Mouse (Mus musculus) ES-E14 (cell line): ENCODE results near the gene Celsr1. TPM values are rescaled to one million over a fixed set of nuclear protein-coding genes. Genes with fewer than 3 reads are reported as not detected.

Experiments
- DNase-seq: peaks from one replicate; pipeline ENCODE4 v3.0.0-alpha.2; 2013; ENCODE audit warnings: low read depth, low spot score
- H3K27ac ChIP-seq: 2 replicates; pipeline ENCODE4 v1.5.1; 2012; ENCODE audit warnings: low read depth, mild to moderate bottlenecking, low read length, moderate library complexity, mixed read lengths; ENCODE audit not compliant: poor library complexity, insufficient read depth, severe bottlenecking
- H3K36me3 ChIP-seq: 2 replicates; pipeline ENCODE4 v1.6.1; 2012; ENCODE audit warnings: mild to moderate bottlenecking, low read length, moderate library complexity, mixed read lengths; ENCODE audit not compliant: control insufficient read depth, poor library complexity, insufficient read depth, severe bottlenecking
- H3K4me1 ChIP-seq, 2 experiments: fragments of 150-350 bp in 1 of 2; sonication (generic) in 1 of 2; 2 replicates each; pipeline ENCODE4 v1.6.1; 2012; ENCODE audit warnings: low read length in 2 of 2, mild to moderate bottlenecking in 1 of 2, mixed read lengths in 1 of 2; ENCODE audit not compliant: control insufficient read depth in 2 of 2, insufficient read depth in 2 of 2, poor library complexity in 1 of 2
- H3K4me3 ChIP-seq, 2 experiments: fragments of 150-350 bp in 1 of 2; sonication (generic) in 1 of 2; 2 replicates each; pipeline ENCODE4 v1.5.1; 2012; ENCODE audit warnings: low read length in 2 of 2, low read depth in 1 of 2, mild to moderate bottlenecking in 1 of 2, mixed read lengths in 1 of 2; ENCODE audit not compliant: insufficient read depth in 1 of 2, poor library complexity in 1 of 2, severe bottlenecking in 1 of 2
- H3K9ac ChIP-seq: 2 replicates; pipeline ENCODE4 v1.6.1; 2012; ENCODE audit warnings: low read depth, mild to moderate bottlenecking, low read length, mixed read lengths; ENCODE audit not compliant: poor library complexity, insufficient read depth, severe bottlenecking
- H3K9me3 ChIP-seq: fragments of 150-350 bp; sonication (generic); 2 replicates; pipeline ENCODE4 v1.6.1; 2012; ENCODE audit warnings: low read depth, mild to moderate bottlenecking, low read length; ENCODE audit not compliant: control insufficient read depth, insufficient read depth
- CHD2 ChIP-seq: IDR thresholded peaks from 2 replicates; pipeline ENCODE4 v1.6.1; 2014; ENCODE audit warnings: mild to moderate bottlenecking, low read depth, low read length, inconsistent platforms
- HCFC1 ChIP-seq: IDR thresholded peaks from 2 replicates; pipeline ENCODE4 v1.6.1; 2012; ENCODE audit warnings: low read length, inconsistent platforms, borderline replicate concordance; ENCODE audit not compliant: insufficient read depth
- MAFK ChIP-seq: IDR thresholded peaks from 2 replicates; pipeline ENCODE4 v1.6.1; 2014; ENCODE audit warnings: mild to moderate bottlenecking, low read depth, low read length, inconsistent platforms; ENCODE audit not compliant: insufficient read depth
- ZC3H11A ChIP-seq: IDR thresholded peaks from 2 replicates; pipeline ENCODE4 v1.6.1; 2012; ENCODE audit warnings: low read depth, mild to moderate bottlenecking, inconsistent platforms, low read length, borderline replicate concordance
- ZNF384 ChIP-seq: IDR thresholded peaks from 2 replicates; pipeline ENCODE4 v1.6.1; 2012; ENCODE audit warnings: low read depth, low read length, inconsistent platforms
- in situ Hi-C, 2 experiments: fragments of 600-800 bp; cut with MboI; formaldehyde crosslinking; loops; one replicate each; pipeline ENCODE4 v1.15.1; 2025; ENCODE audit warnings: low sequenced_read_pairs in 2 of 2, inconsistent platforms in 1 of 2; ENCODE audit not compliant: unreplicated experiment in 2 of 2
- total RNA-seq: library from RNA; depleted of rRNA; stranded (reverse); fragments of 300-350 nt; gene quantifications from 2 replicates; pipeline ENCODE4 v1.2.3, GENCODE M21; 2012

Celsr1 gene
- total RNA-seq, 1 experiment: 12.6 TPM

DNA sequence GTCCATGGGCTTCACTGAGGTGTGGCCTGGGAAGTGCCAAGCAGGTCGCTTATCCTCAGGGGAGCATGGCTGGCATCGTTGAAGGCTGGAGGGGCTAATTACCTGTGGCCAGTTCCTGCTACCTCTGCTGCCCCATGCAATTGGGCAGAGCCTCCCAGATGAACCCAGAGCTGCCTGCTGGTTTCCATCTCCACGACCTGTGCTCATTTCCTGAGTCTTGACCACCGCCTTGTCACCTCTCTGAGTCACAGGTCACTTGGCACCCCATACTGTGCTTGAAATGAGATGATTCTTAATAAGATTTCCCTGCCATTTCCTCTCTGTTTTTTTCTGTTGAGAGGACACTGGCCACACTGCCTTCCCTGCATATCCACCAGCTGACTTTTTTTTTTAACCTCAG, 46.3 kb upstream of the Celsr1 start:
- Histone ChIP-seq H3K9ac (no peak overlapping the region), H3K4me3 (no peak overlapping the region), H3K9me3 (no peaks in the 10 kb centered on the region), H3K36me3 (no peaks in the 10 kb centered on the region), H3K27ac (no peak overlapping the region), H3K4me1 (peaks cover 0 to 4% of the 10 kb centered on the region in 2 experiments; a peak in 1 of 4 replicates)
- in situ Hi-C loops: no loop called here
- no peak for TF ChIP-seq MAFK
- no peak for TF ChIP-seq ZC3H11A
- TF ChIP-seq ZNF384: no peak
- no peak for TF ChIP-seq HCFC1
- TF ChIP-seq CHD2: no peak
- no peak for DNase-seq

DNA sequence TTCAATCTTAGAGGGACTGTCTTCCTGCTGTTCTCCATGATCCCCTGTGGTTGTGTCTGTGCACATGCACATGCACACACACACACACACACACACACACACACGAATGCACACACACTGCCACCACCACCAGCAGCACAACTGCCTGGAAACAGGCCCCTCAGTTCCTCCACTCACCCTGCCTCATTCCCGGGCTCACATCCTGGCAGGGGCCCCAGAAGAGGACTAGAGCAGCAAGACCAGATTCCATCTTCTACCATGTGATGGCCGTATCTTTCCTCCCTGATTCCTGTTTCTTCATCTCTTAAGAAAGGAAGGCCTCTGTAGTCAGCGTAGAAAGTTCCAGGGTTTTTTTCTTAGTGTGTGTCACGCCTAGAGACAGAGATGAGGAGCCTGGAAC, 45.9 kb upstream of the Celsr1 start:
- no peak for TF ChIP-seq CHD2
- no peak for TF ChIP-seq ZC3H11A
- TF ChIP-seq HCFC1: no peak
- no peak for TF ChIP-seq MAFK
- TF ChIP-seq ZNF384: no peak
- Histone ChIP-seq H3K9ac (no peak overlapping the region), H3K27ac (no peak overlapping the region), H3K4me1 (peaks cover 0 to 4% of the 10 kb centered on the region in 2 experiments; a peak in 1 of 4 replicates), H3K36me3 (no peaks in the 10 kb centered on the region), H3K9me3 (no peaks in the 10 kb centered on the region), H3K4me3 (no peak overlapping the region)
- in situ Hi-C loops: no loop called here
- DNase-seq: no peak

DNA sequence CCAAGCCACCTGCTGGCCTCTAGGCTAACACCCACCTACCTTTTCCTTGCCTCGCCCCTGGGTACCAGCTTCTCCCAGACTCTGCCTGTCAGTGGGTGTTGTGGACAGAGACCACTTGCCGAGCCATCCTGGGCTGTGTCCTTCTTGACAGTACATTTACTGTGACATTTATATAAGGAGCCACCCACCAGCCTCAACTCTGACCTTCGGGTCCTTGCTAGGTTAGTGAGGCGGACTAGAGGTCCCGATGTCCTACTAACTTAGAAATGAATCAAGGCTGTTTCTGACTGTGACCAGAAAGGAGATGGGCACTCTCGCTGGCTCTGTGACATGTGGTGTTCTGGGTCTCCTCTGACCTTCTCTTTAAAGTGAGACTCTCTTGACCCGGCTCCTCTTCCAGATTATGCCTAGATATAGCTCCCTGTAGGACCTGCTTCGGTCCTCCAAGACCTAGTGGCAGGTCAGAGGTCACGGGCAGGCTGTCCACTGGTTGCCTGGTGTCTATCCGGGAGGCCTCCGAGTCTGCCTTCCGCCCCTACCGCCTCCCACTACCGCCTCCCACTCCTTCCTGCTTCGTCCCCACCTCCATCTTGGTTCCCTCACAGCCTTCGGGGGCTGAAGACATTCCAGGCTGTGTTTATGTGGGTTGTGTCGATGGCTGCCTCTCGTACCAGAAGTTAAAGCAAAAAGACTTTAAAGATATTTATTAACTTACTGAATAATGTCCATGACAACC, 45.1 kb upstream of the Celsr1 start:
- Histone ChIP-seq H3K27ac (no peak overlapping the region), H3K9me3 (no peaks in the 10 kb centered on the region), H3K36me3 (no peaks in the 10 kb centered on the region), H3K4me3 (no peak overlapping the region), H3K9ac (no peak overlapping the region), H3K4me1 (peaks cover 0 to 4% of the 10 kb centered on the region in 2 experiments; a peak in 1 of 4 replicates)
- in situ Hi-C loops: no loop called here
- no peak for TF ChIP-seq ZNF384
- no peak for TF ChIP-seq ZC3H11A
- TF ChIP-seq CHD2: no peak
- TF ChIP-seq HCFC1: no peak
- TF ChIP-seq MAFK: no peak
- no peak for DNase-seq

- H3K9ac ChIP-seq: no peak overlapping the region
- no peaks in the 10 kb centered on the region for H3K9me3 ChIP-seq
- H3K4me1 ChIP-seq: peaks cover 0 to 4% of the 10 kb centered on the region in 2 experiments; a peak in 1 of 4 replicates
- no peak overlapping the region for H3K4me3 ChIP-seq
- no peak for TF ChIP-seq MAFK
- no peak for TF ChIP-seq CHD2
- no peak for TF ChIP-seq ZC3H11A
- no peak for TF ChIP-seq HCFC1
- TF ChIP-seq ZNF384: no peak
- in situ Hi-C loops: no loop called here
- H3K27ac ChIP-seq: no peak overlapping the region
- H3K36me3 ChIP-seq: no peaks in the 10 kb centered on the region
- DNase-seq: no peak
These were observed 44.4 kb upstream of the Celsr1 start for GRCm38 (mm10) chr15:86077934-86078333.
